Mouse (Mus musculus) liver, embryonic 16.5 days (tissue): ENCODE results near the gene Gm3402. TPM values are rescaled to one million over a fixed set of nuclear protein-coding genes. Genes with fewer than 3 reads are reported as not detected.
A peak's percentile ranks its signal among the peaks of the same experiment; 100 is the strongest.
"Not testable (repeated sequence)": the region's sequence is repeated elsewhere in the genome, so short reads cannot be mapped to it uniquely, and the experiment has no call there.

Experiments
- ATAC-seq: fragments of 200-750 bp; cut with Nextera tagmentation; 2 replicates; pipeline ENCODE4 v1.8.0; 2017; ENCODE audit warnings: low read depth, mild to moderate bottlenecking, moderate number of reproducible peaks, moderate library complexity
- H3K27ac ChIP-seq: fragments of 300-500 bp; sonication (generic); 2 replicates; pipeline ENCODE4 v1.5.1; 2014; ENCODE audit warnings: mild to moderate bottlenecking, low read length
- H3K27me3 ChIP-seq: fragments of 300-500 bp; sonication (generic); 2 replicates; pipeline ENCODE4 v1.6.1; 2014; ENCODE audit warnings: low read depth, low read length, mixed read lengths; ENCODE audit not compliant: control insufficient read depth, insufficient read depth
- H3K36me3 ChIP-seq: fragments of 300-500 bp; sonication (generic); 2 replicates; pipeline ENCODE4 v1.6.1; 2014; ENCODE audit warnings: mild to moderate bottlenecking; ENCODE audit not compliant: control insufficient read depth, insufficient read depth
- H3K4me1 ChIP-seq: fragments of 300-500 bp; sonication (generic); 2 replicates; pipeline ENCODE4 v1.6.1; 2014; ENCODE audit warnings: low read depth, low read length, mixed read lengths; ENCODE audit not compliant: control insufficient read depth
- H3K4me2 ChIP-seq: fragments of 300-500 bp; sonication (generic); 2 replicates; pipeline ENCODE4 v1.6.1; 2014; ENCODE audit warnings: low read depth, low read length, mixed read lengths
- H3K4me3 ChIP-seq: fragments of 300-500 bp; sonication (generic); 2 replicates; pipeline ENCODE4 v1.5.1; 2014; ENCODE audit warnings: low read depth, mild to moderate bottlenecking, low read length
- H3K9ac ChIP-seq: fragments of 300-500 bp; sonication (generic); 2 replicates; pipeline ENCODE4 v1.6.1; 2014; ENCODE audit warnings: low read depth, low read length
- H3K9me3 ChIP-seq: fragments of 300-500 bp; sonication (generic); replicated peaks from 2 replicates; pipeline ENCODE4 v1.6.1; 2016; ENCODE audit warnings: low read length; ENCODE audit not compliant: control insufficient read depth
- WGBS: fragments of 180-500 bp; shearing (Covaris S2); extraction: QIAGEN DNeasy Blood & Tissue Kit; methylation state at CpG from one replicate; pipeline ENCODE4 v1.1.7; 2014; ENCODE audit not compliant: insufficient replicate concordance; 5-methylcytosine and 5-hydroxymethylcytosine counted together
- polyA plus RNA-seq: library from polyadenylated mRNA; unstranded; fragments of >200 nt; fragmentation: Nextera tagmentation; extraction: Ambion mirVana; gene quantifications from 2 replicates; pipeline ENCODE4 v1.2.1, GENCODE M21; 2015

Gm3402 gene
- not detected in 2 replicates for polyA plus RNA-seq

DNA sequence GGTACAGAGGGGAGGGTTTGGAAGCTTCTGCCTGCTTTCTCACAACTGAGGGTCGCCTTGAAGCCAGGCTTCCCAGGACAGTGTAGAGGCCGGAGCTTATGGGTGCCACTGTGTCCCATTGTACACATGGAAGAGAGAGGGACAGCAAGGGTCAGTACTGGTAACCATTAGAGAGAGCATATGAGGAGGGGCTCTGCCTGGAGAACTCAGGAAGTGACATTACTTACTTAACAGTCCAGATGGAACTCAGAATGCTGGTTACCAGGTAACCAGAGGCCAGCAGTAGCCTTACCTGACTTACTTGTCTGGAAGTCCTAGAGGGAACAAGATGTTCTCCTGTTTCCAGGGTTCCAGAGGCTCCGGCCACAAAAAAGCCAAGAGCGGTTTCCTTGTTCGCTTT, at the start of gene Gm3402:
Gene Gm3402, plus strand, starts transcription at position 301 of the 400 bp plus-strand sequence.
- not testable (repeated sequence) for H3K9ac ChIP-seq, H3K27ac ChIP-seq, H3K4me2 ChIP-seq, H3K27me3 ChIP-seq, ATAC-seq, H3K4me3 ChIP-seq, H3K36me3 ChIP-seq, H3K9me3 ChIP-seq, H3K4me1 ChIP-seq
- no CpG with 5 or more reads among the region's 5 CpGs for WGBS

DNA sequence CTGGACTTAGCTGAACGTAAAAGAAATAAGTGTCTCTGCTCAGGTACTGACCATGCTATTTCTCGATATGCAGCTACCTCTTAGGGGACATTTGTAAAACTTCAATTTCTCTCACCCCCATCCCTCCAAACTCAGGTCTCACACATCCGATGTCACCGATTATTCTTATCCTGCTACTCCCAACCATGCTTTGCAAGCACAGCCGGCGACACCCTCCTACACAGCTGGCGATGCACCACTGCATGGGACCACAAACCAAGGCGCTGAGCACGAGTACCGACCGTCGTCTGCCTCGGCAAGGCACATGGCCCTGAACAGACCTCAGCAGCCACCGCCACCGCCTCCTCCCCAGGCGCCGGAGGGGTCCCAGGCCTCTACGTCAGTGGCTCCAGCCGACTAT, 47.3 kb upstream of the Gm3402 start:
- no peak overlapping the region for H3K4me2 ChIP-seq
- WGBS, result 81% methylated on average over 19 of the region's 19 CpGs
- H3K27ac ChIP-seq, result no peak overlapping the region
- no peaks in the 10 kb centered on the region for H3K4me1 ChIP-seq
- H3K4me3 ChIP-seq, result no peak overlapping the region
- no peaks in the 10 kb centered on the region for H3K27me3 ChIP-seq
- H3K9me3 ChIP-seq, result no peaks in the 10 kb centered on the region
- no peak overlapping the region for H3K9ac ChIP-seq
- no peak for ATAC-seq
- no peaks in the 10 kb centered on the region for H3K36me3 ChIP-seq

DNA sequence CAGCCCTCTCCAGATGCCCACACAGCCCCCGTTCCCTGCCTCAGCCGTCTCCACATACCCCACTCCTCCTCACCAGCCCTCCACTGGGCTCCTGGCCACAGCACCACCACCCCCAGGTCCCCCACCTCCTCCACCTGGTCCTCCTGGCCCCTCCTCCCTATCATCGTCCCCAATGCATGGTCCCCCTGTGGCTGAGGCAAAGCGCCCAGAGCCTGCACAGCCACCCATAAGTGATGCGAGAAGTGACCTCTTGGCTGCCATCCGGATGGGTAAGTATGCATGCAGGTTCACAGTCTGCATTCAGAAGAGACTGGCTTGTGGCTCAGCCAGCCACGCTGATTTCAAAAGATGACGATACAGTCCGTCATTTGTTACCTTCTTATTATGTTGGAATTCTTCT, 45.6 kb upstream of the Gm3402 start:
- Histone ChIP-seq H3K27ac (no peak overlapping the region), H3K4me3 (no peak overlapping the region), H3K36me3 (no peaks in the 10 kb centered on the region), H3K27me3 (no peaks in the 10 kb centered on the region), H3K4me1 (no peaks in the 10 kb centered on the region), H3K4me2 (no peak overlapping the region), H3K9ac (no peak overlapping the region), H3K9me3 (no peaks in the 10 kb centered on the region)
- ATAC-seq, result no peak
- 70% methylated on average over 9 of the region's 9 CpGs for WGBS

DNA sequence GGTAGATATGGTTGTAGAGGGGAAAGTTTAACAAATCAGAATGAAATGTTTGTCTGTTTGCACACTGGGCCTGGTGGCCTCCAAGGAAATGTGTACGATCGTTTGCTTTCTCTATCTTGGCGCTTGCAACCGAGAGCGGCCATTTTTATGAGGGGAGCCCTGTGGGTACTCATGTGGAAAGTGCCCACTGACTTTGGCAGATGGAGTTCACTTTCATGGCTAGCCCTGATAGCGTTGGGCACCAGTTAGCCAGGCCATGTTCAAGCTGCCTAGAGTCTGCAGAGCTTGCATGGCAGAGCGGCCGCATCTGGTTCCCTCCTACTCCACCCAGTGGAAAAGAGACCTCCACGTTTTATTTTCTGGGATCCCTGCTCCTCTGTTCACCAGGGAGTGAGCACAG, 43.1 kb upstream of the Gm3402 start:
- ATAC-seq, result no peak
- Histone ChIP-seq H3K27ac (no peak overlapping the region), H3K4me1 (no peaks in the 10 kb centered on the region), H3K9me3 (no peaks in the 10 kb centered on the region), H3K4me2 (no peak overlapping the region), H3K4me3 (no peak overlapping the region), H3K9ac (no peak overlapping the region), H3K27me3 (no peaks in the 10 kb centered on the region), H3K36me3 (no peaks in the 10 kb centered on the region)
- 73% methylated on average over 9 of the region's 9 CpGs for WGBS

DNA sequence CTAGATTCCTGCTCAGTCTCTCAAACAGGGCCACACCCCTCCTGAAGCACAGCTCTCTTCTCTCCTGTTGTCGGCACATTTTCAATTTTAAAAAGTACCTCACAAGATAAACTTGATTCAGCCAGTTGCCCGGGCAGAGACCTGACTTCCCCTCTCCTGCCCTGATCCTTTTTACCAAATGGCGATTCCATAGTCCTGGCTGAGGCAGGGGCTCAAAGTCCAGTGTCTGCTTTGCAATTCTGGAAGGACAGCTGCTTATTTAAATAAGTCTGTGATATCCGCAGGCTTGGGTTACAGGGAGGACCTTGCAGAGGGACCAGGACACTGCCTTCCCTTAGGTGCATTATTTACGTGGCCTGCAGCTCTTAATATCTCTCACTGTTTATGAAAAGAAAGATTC, 42.6 kb upstream of the Gm3402 start:
- Histone ChIP-seq H3K36me3 (no peaks in the 10 kb centered on the region), H3K4me3 (no peak overlapping the region), H3K4me1 (no peaks in the 10 kb centered on the region), H3K9me3 (no peaks in the 10 kb centered on the region), H3K27ac (no peak overlapping the region), H3K27me3 (no peaks in the 10 kb centered on the region), H3K9ac (no peak overlapping the region), H3K4me2 (no peak overlapping the region)
- 55% methylated on average over 5 of the region's 5 CpGs for WGBS
- ATAC-seq, result 0 out of 2 replicates have a peak, but pooled peaks have one; percentile 13

DNA sequence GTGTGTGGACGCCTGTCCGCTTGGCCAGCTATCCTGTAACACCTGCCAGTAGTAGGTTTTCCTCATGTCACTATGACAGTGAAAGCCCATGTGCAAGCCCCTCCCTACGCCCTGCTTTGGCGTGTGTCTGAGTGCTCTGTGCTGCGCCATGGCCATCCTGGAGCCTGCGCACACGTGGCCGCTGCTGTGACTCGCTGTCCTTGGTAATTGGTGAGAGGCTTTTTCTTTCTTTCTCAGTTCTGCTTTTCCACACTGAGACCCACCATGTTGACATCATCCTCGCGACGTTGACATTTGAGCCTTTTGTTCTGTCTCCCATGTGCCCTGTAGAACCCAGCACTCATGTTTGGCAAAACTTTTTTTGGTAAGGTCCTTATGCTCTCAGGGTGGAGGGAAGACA, 42.1 kb upstream of the Gm3402 start:
- H3K4me1 ChIP-seq, result no peaks in the 10 kb centered on the region
- no peak overlapping the region for H3K27ac ChIP-seq
- no peaks in the 10 kb centered on the region for H3K9me3 ChIP-seq
- no peak overlapping the region for H3K9ac ChIP-seq
- no peak overlapping the region for H3K4me2 ChIP-seq
- H3K27me3 ChIP-seq, result no peaks in the 10 kb centered on the region
- 68% methylated on average over 12 of the region's 12 CpGs for WGBS
- no peak for ATAC-seq
- no peak overlapping the region for H3K4me3 ChIP-seq
- no peaks in the 10 kb centered on the region for H3K36me3 ChIP-seq

DNA sequence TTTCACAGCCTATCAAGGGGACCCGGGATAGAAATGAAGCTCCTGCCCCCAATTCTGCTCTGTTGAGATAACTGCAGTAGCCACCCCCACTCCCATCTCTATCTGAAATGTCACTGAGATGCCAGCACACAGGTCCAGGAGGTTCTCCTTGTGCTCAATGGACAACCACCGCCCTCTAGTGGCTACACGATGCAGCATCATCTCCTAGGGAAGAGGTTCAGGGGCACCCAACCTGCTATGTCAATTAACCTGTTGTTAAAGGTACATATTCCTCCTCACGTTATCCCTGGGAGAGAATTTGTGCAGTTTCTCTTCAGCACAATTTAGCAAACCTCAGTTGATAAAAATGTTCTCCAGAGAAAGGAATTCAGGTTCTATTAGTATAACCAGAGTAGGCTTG, 34.4 kb upstream of the Gm3402 start:
- WGBS, result 9% methylated on average over 4 of the region's 4 CpGs
- H3K27me3 ChIP-seq, H3K9ac ChIP-seq, H3K4me3 ChIP-seq, H3K36me3 ChIP-seq, H3K4me2 ChIP-seq, H3K27ac ChIP-seq, H3K4me1 ChIP-seq, ATAC-seq, H3K9me3 ChIP-seq: not testable (repeated sequence)

DNA sequence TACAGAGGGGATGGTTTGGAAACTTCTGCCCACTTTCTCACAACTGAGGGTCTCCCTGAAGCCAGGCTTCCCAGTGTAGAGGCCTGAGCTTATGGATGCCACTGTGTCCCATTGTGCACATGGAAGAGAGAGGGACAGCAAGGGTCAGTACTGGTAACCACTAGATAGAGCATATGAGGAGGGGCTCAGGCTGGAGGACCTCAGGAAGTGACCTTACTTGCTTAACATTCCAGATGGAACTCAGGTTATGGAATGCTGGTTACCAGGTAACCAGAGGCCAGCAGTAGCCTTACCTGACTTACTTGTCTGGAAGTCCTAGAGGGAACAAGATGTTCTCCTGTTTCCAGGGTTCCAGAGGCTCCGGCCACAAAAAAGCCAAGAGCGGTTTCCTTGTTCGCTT, 32.3 kb upstream of the Gm3402 start, which contains the start of gene Gm6408:
Gene Gm6408, plus strand, starts transcription at position 301 of the 400 bp plus-strand sequence.
- H3K4me1 ChIP-seq, H3K27me3 ChIP-seq, H3K27ac ChIP-seq, H3K4me2 ChIP-seq, H3K9ac ChIP-seq, H3K9me3 ChIP-seq, H3K36me3 ChIP-seq, ATAC-seq, H3K4me3 ChIP-seq: not testable (repeated sequence)
- 80% methylated on average over 1 of the region's 3 CpGs for WGBS

DNA sequence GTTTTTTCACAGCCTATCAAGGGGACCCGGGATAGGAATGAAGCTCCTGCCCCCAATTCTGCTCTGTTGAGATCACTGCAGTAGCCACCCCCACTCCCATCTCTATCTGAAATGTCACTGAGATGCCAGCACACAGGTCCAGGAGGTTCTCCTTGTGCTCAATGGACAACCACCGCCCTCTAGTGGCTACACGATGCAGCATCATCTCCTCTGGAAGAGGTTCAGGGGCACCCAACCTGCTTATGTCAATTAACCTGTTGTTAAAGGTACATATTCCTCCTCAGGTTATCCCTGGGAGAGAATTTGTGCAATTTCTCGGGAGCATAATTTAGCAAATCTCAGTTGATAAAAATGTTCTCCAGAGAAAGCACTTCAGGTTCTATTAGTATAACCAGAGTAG, 25.0 kb upstream of the Gm3402 start:
- WGBS, result 3% methylated on average over 3 of the region's 4 CpGs
- H3K27ac ChIP-seq, H3K36me3 ChIP-seq, H3K27me3 ChIP-seq, H3K9me3 ChIP-seq, ATAC-seq, H3K4me3 ChIP-seq, H3K4me2 ChIP-seq, H3K9ac ChIP-seq, H3K4me1 ChIP-seq: not testable (repeated sequence)

DNA sequence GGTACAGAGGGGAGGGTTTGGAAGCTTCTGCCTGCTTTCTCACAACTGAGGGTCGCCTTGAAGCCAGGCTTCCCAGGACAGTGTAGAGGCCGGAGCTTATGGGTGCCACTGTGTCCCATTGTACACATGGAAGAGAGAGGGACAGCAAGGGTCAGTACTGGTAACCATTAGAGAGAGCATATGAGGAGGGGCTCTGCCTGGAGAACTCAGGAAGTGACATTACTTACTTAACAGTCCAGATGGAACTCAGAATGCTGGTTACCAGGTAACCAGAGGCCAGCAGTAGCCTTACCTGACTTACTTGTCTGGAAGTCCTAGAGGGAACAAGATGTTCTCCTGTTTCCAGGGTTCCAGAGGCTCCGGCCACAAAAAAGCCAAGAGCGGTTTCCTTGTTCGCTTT, 22.9 kb upstream of the Gm3402 start, which contains the start of gene Gm6370:
Gene Gm6370, plus strand, starts transcription at position 301 of the 400 bp plus-strand sequence.
- H3K36me3 ChIP-seq, H3K27me3 ChIP-seq, H3K9ac ChIP-seq, H3K4me3 ChIP-seq, H3K27ac ChIP-seq, H3K4me1 ChIP-seq, H3K9me3 ChIP-seq, H3K4me2 ChIP-seq, ATAC-seq: not testable (repeated sequence)
- WGBS, result no CpG with 5 or more reads among the region's 5 CpGs
